Mouse (Mus musculus) intestine, embryonic 15.5 days (tissue): ENCODE results near the gene Ddx27. TPM values are rescaled to one million over a fixed set of nuclear protein-coding genes. Genes with fewer than 3 reads are reported as not detected.

Source experiments
- ATAC-seq: fragments of 200-750 bp; cut with Nextera tagmentation; 2 replicates; pipeline ENCODE4 v1.8.0; 2017; ENCODE audit warnings: moderate TSS enrichment, moderate library complexity
- H3K27ac ChIP-seq: fragments of 300-500 bp; sonication (generic); 2 replicates; pipeline ENCODE4 v1.5.1; 2015; ENCODE audit warnings: mild to moderate bottlenecking, inconsistent platforms
- H3K27me3 ChIP-seq: fragments of 300-500 bp; sonication (generic); replicated peaks from 2 replicates; pipeline ENCODE4 v1.6.1; 2015; ENCODE audit warnings: inconsistent platforms
- H3K36me3 ChIP-seq: fragments of 300-500 bp; sonication (generic); 2 replicates; pipeline ENCODE4 v1.6.1; 2015; ENCODE audit warnings: inconsistent platforms
- H3K4me1 ChIP-seq: fragments of 300-500 bp; sonication (generic); replicated peaks from 2 replicates; pipeline ENCODE4 v1.6.1; 2015; ENCODE audit warnings: inconsistent platforms
- H3K4me2 ChIP-seq: fragments of 300-500 bp; sonication (generic); replicated peaks from 2 replicates; pipeline ENCODE4 v1.6.1; 2015; ENCODE audit warnings: mild to moderate bottlenecking, inconsistent platforms
- H3K4me3 ChIP-seq: fragments of 300-500 bp; sonication (generic); replicated peaks from 2 replicates; pipeline ENCODE4 v1.5.1; 2015; ENCODE audit warnings: inconsistent platforms
- H3K9ac ChIP-seq: fragments of 300-500 bp; sonication (generic); 2 replicates; pipeline ENCODE4 v1.6.1; 2015; ENCODE audit warnings: inconsistent platforms
- H3K9me3 ChIP-seq: fragments of 300-500 bp; sonication (generic); 2 replicates; pipeline ENCODE4 v1.6.1; 2016; ENCODE audit warnings: inconsistent platforms
- WGBS: fragments of 180-500 bp; shearing (Covaris S2); methylation state at CpG from one replicate; pipeline ENCODE4 v1.1.7; 2015; 5-methylcytosine and 5-hydroxymethylcytosine counted together
- polyA plus RNA-seq: library from polyadenylated mRNA; unstranded; fragments of >200 nt; fragmentation: Nextera tagmentation; extraction: Ambion mirVana; gene quantifications from 2 replicates; pipeline ENCODE4 v1.2.1, GENCODE M21; 2015

Gene Ddx27
- polyA plus RNA-seq, 1 experiment from 2014 or later: 45.9 TPM

DNA sequence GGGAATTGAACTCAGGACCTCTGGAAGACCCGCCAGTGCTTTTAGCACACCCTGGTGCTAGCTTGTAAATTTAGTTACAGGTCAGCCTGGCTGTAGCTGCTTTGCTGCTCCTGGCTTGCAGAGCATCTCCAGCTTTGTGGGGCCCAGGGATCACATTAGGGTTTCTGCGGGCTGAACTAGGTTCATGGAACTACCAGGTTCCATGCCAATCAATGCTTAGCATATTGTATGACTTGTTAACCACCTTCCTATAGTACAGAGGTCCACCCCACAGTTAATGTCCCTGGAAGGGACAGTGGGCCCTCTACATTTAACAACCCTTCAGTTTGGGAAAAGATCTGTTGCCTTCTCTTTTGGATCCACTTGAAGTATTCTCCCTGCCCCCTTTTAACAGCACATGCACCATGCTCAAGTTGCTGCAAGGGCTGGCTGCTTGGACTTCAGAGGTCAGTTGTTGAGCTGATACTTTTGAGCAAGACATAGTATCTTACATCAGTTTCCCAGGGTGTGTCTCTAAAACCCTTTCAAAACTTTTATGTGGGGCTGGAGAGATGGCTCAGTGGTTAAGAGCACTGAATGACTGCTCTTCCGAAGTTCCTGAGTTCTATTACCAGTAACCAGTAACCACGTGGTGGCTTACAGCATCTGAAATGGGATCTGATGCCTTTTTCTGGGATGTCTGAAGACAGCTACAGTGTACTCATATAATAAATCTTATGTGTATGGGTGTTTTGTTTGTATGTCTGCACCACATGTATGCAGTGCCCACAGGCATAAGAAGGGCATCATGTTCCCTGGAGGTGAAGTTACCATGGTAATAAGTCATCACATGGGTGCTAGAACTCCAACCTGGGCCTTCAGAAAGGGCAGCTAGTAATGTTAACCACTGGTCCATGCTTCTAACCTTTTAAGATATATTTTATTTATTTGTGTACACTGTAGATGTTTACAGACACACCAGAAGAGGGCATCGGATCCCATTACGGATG, 51.8 kb downstream of the Ddx27 start:
- no peak overlapping the region for H3K4me2 ChIP-seq
- no peak overlapping the region for H3K27ac ChIP-seq
- ATAC-seq: no peak

DNA sequence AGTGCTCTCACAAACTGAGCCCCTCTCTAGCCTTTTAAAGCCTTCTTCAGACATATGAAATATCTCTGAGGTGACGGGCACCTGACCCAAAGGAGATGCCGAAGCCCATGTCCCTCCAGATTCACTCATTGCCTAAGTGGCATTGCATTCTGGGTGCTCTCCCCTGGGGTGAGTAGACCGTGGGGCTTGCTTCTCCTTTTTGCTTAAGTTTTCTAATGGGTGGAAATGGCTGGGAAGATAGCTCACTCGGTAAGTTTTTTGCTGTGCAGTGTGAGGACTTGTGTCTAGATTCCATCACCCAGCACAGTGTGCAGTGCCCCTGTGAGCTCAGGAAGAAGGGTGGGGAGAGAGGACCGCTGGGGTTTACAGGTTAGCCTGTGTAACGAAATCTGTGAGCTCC, 52.6 kb downstream of the Ddx27 start:
- H3K27ac ChIP-seq: no peak overlapping the region
- 32% methylated on average over 6 of the region's 6 CpGs for WGBS
- peaks cover 15% of the 10 kb centered on the region for H3K4me1 ChIP-seq

More for the DNA sequence above, 51.8 kb downstream of the Ddx27 start:
- Histone ChIP-seq H3K27me3 (no peaks in the 10 kb centered on the region), H3K36me3 (peaks cover 16% of the 10 kb centered on the region; the same call in 1 of the 2 replicates), H3K4me1 (peaks cover 16% of the 10 kb centered on the region), H3K4me3 (no peak overlapping the region), H3K9me3 (no peaks in the 10 kb centered on the region), H3K9ac (no peak overlapping the region)
- WGBS: 31% methylated on average over 6 of the region's 6 CpGs

DNA sequence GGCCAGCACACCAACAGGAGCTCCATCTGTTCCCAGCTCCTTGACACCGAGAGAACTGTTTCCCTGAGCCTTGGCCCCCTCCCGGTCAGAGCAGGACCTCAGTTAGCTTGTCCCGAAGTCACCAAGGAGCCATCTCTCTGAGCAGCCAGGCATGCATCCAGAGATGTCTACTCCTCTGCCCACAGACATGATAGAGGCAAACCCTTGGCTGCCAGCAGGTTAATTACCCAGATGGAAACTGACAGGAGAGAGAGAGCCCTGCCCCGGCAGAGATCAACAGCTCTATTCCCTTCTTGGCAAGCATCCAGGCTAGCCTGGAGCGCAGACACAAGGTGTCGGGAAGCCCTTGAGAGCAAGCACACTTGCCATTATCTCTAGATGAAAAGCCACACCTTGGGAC, 55.3 kb downstream of the Ddx27 start:
- no peaks in the 10 kb centered on the region for H3K9me3 ChIP-seq
- peaks cover 8% of the 10 kb centered on the region; the same call in 1 of the 2 replicates for H3K36me3 ChIP-seq
- no peak overlapping the region for H3K9ac ChIP-seq
- H3K27me3 ChIP-seq: no peaks in the 10 kb centered on the region
- H3K4me1 ChIP-seq: peaks cover 7% of the 10 kb centered on the region; the same call in 1 of the 2 replicates
- no peak overlapping the region for H3K4me3 ChIP-seq
- no peak for ATAC-seq
- WGBS: 55% methylated on average over 6 of the region's 6 CpGs
- H3K27ac ChIP-seq: no peak overlapping the region
- H3K4me2 ChIP-seq: no peak overlapping the region

More for the DNA sequence above, 52.6 kb downstream of the Ddx27 start:
- H3K9me3 ChIP-seq: no peaks in the 10 kb centered on the region
- H3K36me3 ChIP-seq: peaks cover 16% of the 10 kb centered on the region; the same call in 1 of the 2 replicates
- ATAC-seq: no peak
- no peaks in the 10 kb centered on the region for H3K27me3 ChIP-seq
- no peak overlapping the region for H3K4me2 ChIP-seq
- no peak overlapping the region for H3K4me3 ChIP-seq
- H3K9ac ChIP-seq: no peak overlapping the region

DNA sequence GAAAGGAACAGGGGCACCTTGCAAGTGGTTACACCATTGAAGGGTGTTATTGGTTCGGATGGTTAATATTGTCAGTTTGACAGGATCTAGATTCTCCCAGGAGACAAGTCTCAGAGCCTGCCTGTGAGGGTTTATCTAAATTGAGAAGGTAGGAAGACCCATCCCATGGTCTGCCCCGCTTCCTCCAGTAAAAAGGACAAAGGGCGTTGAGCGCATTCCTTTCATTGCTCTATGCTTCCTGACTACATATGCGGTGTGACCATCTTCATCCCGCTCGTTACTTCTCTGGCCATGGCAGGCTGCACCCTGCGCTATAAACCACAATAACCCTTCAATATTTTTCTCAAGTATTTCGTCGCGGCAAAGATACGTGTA, 56.3 kb downstream of the Ddx27 start:
- Histone ChIP-seq H3K4me3 (peak overlapping the region; percentile 45), H3K9ac (peak overlapping the region; percentile 44), H3K9me3 (no peaks in the 10 kb centered on the region), H3K4me2 (peak overlapping the region; percentile 74), H3K36me3 (no peaks in the 10 kb centered on the region), H3K27me3 (no peaks in the 10 kb centered on the region), H3K27ac (peak overlapping the region; percentile 54; the same call in 1 of the 2 replicates), H3K4me1 (0 out of 2 replicates have a peak, but pooled peaks cover 3% of the 10 kb centered on the region)
- WGBS: 17% methylated on average over 12 of the region's 12 CpGs
- no peak for ATAC-seq

DNA sequence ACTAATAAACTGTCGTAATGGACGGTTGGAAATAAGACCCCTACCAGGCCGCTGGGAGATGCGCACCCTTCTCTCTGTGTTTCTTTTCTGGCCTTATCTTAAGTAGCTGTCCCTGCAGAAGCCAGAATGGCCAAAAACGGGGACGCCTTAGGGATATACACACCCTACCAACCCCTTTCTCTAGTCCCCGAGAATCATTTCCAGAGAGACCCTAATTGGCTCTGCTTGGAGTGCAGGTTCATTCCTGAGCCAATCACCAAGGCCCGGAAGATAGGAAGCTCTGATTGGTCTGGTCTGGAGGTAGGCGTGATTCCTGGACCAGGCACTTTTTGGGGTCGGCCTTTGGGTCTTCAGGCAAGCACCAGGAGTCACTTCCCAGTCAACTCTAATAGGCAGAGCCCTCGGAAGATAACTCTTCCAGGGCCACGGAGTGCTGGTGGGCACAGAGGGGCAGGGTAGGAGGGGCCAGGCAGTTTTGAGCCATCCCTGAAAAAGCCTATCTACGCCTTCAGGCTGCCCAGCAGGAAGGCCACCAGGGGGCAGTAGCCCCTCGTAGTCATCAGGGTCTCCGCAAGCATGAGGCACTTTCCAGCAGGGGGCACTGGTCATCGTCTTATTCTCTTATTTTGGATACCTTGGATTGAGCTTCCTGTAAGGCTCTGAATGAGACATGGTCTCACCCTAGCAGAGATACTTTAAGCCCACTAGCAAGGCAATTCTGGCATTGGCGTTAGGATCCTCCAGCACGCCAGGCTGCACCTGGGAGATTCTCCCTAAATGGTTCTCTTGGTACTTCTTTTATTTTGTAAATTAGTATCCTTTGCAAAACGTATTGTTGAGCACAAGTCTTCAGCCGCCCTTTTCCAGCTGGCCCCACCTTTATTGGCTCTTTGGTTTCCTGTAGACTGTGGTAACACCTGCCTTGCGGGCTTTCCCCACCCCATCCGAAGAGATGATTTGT, 56.9 kb downstream of the Ddx27 start:
- Histone ChIP-seq H3K27me3 (no peaks in the 10 kb centered on the region), H3K36me3 (no peaks in the 10 kb centered on the region), H3K4me1 (0 out of 2 replicates have a peak, but pooled peaks cover 3% of the 10 kb centered on the region), H3K27ac (peak overlapping the region; percentile 54; the same call in 1 of the 2 replicates), H3K4me3 (peak overlapping the region; percentile 45), H3K4me2 (peak overlapping the region; percentile 74), H3K9ac (peak overlapping the region; percentile 44), H3K9me3 (no peaks in the 10 kb centered on the region)
- ATAC-seq: peak; percentile 95
- 6% methylated on average over 22 of the region's 22 CpGs for whole genome bisulfite sequencing

DNA sequence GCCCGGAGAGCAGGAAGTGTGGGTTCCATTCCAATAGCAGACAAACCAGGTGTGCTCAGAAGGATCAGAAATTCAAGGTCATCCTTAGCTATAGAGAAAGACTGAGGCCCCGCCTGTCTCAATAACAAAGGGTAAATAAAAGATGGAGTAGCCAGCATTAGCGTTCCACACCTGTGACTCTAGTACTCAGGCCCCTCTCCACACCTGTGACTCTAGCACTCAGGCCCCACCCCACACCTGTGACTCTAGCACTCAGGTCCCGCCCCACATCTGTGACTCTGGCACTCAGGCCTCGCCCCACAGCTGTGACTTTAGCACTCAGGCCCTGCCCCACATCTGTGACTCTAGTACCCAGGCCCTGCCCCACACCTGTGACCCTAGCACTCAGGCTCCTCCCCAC, 59.6 kb downstream of the Ddx27 start:
- no peaks in the 10 kb centered on the region for H3K9me3 ChIP-seq
- no peak overlapping the region for H3K9ac ChIP-seq
- 86% methylated on average over 5 of the region's 5 CpGs for WGBS
- H3K27ac ChIP-seq: no peak overlapping the region
- no peaks in the 10 kb centered on the region for H3K36me3 ChIP-seq
- peaks cover 8% of the 10 kb centered on the region for H3K4me1 ChIP-seq
- ATAC-seq: no peak
- no peaks in the 10 kb centered on the region for H3K27me3 ChIP-seq
- H3K4me3 ChIP-seq: no peak overlapping the region
- no peak overlapping the region for H3K4me2 ChIP-seq

DNA sequence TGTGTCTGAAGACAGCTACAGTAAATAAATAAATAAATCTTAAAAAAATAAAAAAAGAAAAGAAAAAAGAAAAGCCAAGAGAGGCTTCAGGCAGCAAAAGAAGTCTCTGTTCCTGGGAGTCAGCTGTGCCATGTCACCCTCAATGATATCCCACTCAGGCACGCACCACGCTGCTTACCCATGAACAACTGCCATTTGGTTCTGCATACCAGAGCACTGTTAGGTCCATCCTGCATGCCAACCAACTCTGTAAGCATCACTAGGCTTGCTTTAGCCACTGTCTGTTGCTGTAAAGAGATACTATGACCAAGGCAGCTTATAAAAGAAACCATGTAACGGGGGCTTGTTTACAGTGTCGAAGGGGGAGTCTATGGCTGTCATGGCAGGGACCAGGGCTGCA, 61.4 kb downstream of the Ddx27 start:
- Histone ChIP-seq H3K9me3 (no peaks in the 10 kb centered on the region), H3K9ac (no peak overlapping the region), H3K4me3 (no peak overlapping the region), H3K36me3 (no peaks in the 10 kb centered on the region), H3K4me1 (peaks cover 10% of the 10 kb centered on the region), H3K27me3 (no peaks in the 10 kb centered on the region), H3K4me2 (no peak overlapping the region), H3K27ac (no peak overlapping the region)
- WGBS: 94% methylated on average over 4 of the region's 4 CpGs
- no peak for ATAC-seq

DNA sequence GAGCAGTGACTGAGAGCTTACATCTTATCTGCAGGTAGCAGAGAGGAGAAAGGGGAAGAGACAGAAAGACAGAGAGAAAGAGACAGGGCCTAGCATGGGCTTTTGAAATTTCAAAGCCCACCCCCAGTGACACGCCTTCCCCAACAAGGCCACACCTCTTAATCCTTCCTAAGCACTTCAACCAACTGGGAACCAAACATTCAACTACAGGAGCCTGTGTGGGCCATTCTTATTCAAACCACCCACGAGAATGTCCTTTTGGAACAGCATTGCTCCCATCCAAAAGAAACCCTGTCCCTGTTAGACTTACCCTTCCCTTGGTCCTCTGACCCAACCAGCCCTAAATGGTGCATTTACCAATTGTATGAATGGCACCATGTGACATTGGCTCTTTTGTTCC, 61.8 kb downstream of the Ddx27 start:
- ATAC-seq: no peak
- WGBS: 78% methylated on average over 2 of the region's 2 CpGs
- no peaks in the 10 kb centered on the region for H3K27me3 ChIP-seq

DNA sequence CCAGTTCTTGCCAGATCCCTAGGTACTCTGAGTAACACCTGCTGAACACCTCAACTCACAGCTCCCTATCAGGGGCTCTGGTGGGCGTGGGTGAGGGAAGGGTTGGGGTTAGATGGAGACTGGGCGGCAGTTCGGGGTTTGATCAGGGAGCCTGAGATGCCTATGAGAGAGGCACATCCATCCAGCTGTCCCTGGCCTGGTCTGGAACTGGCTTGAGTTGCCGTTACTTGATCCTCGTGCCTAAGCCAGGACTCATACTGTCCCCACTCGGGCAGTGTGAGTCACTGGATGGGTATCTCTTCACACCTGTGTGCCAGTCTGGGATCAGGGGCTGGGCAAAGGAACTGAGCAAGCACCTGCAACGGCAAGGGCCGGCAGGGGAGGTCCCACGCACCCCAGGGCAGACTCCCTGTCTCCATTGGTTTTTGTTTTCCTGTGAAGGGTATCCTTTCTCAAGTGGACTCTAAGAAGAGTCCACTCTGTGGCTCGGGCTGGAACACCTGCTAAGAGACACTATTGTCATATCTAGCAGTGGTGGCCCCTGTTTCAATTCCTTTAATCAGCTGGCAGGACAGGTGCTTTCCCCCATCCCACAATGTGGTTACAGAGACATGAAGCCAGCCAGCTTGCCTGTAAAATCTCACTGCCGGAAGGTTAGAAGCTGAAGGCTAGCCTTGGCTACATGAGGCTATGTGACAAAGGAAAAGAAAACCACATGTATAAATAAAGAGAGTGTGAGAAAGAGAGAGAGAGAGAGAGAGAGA, 62.4 kb downstream of the Ddx27 start:
- 84% methylated on average over 11 of the region's 11 CpGs for WGBS
- ATAC-seq: no peak

More for the DNA sequence above, 61.8 kb downstream of the Ddx27 start:
- H3K4me1 ChIP-seq: peaks cover 14% of the 10 kb centered on the region
- H3K9me3 ChIP-seq: no peaks in the 10 kb centered on the region
- no peak overlapping the region for H3K27ac ChIP-seq
- H3K9ac ChIP-seq: no peak overlapping the region
- H3K36me3 ChIP-seq: no peaks in the 10 kb centered on the region
- H3K4me3 ChIP-seq: no peak overlapping the region
- H3K4me2 ChIP-seq: no peak overlapping the region

DNA sequence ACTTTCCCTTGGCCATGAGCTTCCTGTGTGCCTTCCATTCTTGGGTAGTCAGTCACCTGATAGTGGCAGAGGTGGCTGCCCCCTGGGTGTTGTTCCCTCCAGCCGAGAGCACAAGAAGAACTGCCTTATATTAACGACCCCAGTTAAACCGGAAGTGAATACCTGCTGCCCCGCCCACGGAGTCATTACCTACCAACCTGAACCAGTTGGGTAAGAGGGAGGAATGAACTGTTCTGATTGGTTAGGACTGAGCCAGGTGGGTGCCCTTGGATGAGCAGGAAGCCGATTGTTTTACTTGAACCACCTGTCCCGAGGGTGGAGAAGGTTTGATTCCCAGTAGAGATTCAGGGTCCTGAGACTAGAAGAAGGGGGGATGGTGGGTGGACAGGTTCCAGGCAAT, 63.5 kb downstream of the Ddx27 start:
- Histone ChIP-seq H3K36me3 (no peaks in the 10 kb centered on the region), H3K9me3 (no peaks in the 10 kb centered on the region), H3K9ac (no peak overlapping the region), H3K4me2 (no peak overlapping the region; the same call in 1 of the 2 replicates), H3K4me3 (no peak overlapping the region), H3K4me1 (peaks cover 15% of the 10 kb centered on the region), H3K27ac (no peak overlapping the region), H3K27me3 (no peaks in the 10 kb centered on the region)
- 33% methylated on average over 7 of the region's 7 CpGs for WGBS
- peak; percentile 48 for ATAC-seq

More for the DNA sequence above, 62.4 kb downstream of the Ddx27 start:
- H3K9me3 ChIP-seq: no peaks in the 10 kb centered on the region
- H3K4me1 ChIP-seq: peaks cover 15% of the 10 kb centered on the region
- H3K4me2 ChIP-seq: no peak overlapping the region
- no peak overlapping the region for H3K4me3 ChIP-seq
- no peak overlapping the region for H3K27ac ChIP-seq
- no peaks in the 10 kb centered on the region for H3K36me3 ChIP-seq
- no peaks in the 10 kb centered on the region for H3K27me3 ChIP-seq
- no peak overlapping the region for H3K9ac ChIP-seq

DNA sequence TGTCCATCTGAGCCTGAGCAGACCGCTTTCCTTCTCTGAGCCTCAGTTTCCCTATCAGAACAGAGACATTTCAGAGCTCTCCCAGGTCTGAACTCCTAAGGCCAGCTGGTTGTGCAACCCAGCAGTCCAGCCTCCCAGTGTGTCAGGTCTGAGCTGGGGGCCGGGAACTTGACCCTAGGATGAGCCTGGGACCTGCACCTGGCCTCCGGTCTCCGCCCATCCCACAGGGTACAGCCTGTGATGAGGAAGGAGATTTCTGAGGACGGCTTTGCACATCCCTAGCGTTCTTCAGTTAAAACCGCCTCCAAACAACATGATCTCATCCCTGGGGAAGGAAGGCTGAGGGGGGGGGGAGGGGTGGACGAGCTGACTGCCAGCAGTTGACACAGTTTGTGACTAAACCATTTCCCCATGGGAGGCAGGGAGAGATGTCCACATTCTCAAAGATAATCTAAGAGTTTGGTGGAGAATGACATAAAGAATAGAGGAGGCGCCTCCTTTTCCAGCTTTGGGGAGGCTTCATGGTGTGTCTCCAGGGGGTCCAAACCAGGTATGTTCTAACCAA, 64.0 kb downstream of the Ddx27 start:
- H3K36me3 ChIP-seq: no peaks in the 10 kb centered on the region
- no peak overlapping the region for H3K4me3 ChIP-seq
- peaks cover 15% of the 10 kb centered on the region for H3K4me1 ChIP-seq
- H3K9me3 ChIP-seq: no peaks in the 10 kb centered on the region
- 51% methylated on average over 9 of the region's 9 CpGs for WGBS
- ATAC-seq: peak; percentile 37
- no peak overlapping the region for H3K27ac ChIP-seq
- H3K27me3 ChIP-seq: no peaks in the 10 kb centered on the region
- no peak overlapping the region for H3K9ac ChIP-seq
- no peak overlapping the region; the same call in 1 of the 2 replicates for H3K4me2 ChIP-seq
